Mouse (Mus musculus): ENCODE measurements around the gene Tspan5. TPM values are rescaled to one million over a fixed set of nuclear protein-coding genes. Genes with fewer than 3 reads are reported as not detected.

The Tspan5 gene
- polyA plus RNA-seq, 2 experiments, result 2.0 to 2.9 TPM

- no peaks in the 10 kb centered on the region for H3K36me3 ChIP-seq (replicated peaks; ENCODE audit: control insufficient read depth, insufficient read depth, low read depth)
- no peak for DNase-seq (ENCODE audit: low read depth in 3 of 3, low spot score in 3 of 3)
- H3K9me3 ChIP-seq (ENCODE audit: control insufficient read depth, low read length), result no peaks in the 10 kb centered on the region
- whole genome bisulfite sequencing (ENCODE audit: insufficient replicate concordance), result 58% methylated on average over 6 of the region's 6 CpGs
- H3K4me3 ChIP-seq (ENCODE audit: insufficient read depth in 1 of 2, low read depth in 2 of 2, low read length in 2 of 2), result no peak overlapping the region
- H3K27ac ChIP-seq, result no peak overlapping the region
- H3K27me3 ChIP-seq (ENCODE audit: control insufficient read depth, insufficient read depth, low read length), result no peaks in the 10 kb centered on the region
- TF ChIP-seq CTCF (IDR thresholded peaks at IDR 0.05; ENCODE audit: low read depth) (no peak), EP300 (IDR thresholded peaks at IDR 0.05; ENCODE audit: low read depth) (no peak)
- H3K4me1 ChIP-seq (replicated peaks; ENCODE audit: control insufficient read depth in 2 of 2, insufficient read depth in 2 of 2, low read length in 1 of 2), result no peaks in the 10 kb centered on the region; a peak in 1 of 4 replicates
- no peak overlapping the region for H3K4me2 ChIP-seq (ENCODE audit: low read depth)
- H3K9ac ChIP-seq (replicated peaks), result no peak overlapping the region
- no peak for ATAC-seq (ENCODE audit: insufficient read depth)
These were observed 83.3 kb downstream of the Tspan5 start for GRCm38 (mm10) chr3:138825296-138825695.

DNA sequence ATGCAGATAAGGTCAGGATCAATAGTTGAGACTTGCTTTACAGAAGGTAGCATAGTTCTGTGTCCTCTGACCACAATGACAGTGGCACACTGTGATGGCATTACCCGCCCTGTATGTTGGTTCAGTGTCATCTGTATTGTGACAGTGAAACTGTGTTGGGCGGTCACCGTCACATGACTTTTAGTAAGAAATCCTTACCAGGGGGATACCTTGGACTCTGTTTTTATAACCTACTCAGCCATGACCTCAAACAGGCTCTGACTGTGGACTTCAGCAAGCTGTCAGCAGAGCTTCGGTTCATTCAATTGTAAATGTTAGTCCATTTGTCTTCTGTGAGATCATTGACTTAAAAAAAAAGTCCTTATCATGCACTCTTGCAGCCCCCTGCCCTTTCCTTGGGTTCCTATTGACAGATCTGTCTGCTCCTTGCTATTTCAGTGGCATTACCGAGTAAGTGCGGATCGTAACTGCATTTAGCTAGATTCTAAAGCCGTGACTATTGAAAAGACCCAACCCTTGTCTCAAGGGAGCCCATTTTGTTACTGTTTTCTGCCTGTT, 84.3 kb downstream of the Tspan5 start:
- 72% methylated on average over 8 of the region's 8 CpGs for WGBS (ENCODE audit: insufficient replicate concordance)
- DNase-seq (ENCODE audit: low read depth in 3 of 3, low spot score in 3 of 3) (no peak), ATAC-seq (ENCODE audit: insufficient read depth) (no peak)
- Histone ChIP-seq H3K9me3 (ENCODE audit: control insufficient read depth, low read length) (no peaks in the 10 kb centered on the region), H3K27ac (no peak overlapping the region), H3K27me3 (ENCODE audit: control insufficient read depth, insufficient read depth, low read length) (no peaks in the 10 kb centered on the region), H3K4me2 (ENCODE audit: low read depth) (no peak overlapping the region), H3K4me1 (replicated peaks; ENCODE audit: control insufficient read depth in 2 of 2, insufficient read depth in 2 of 2, low read length in 1 of 2) (no peaks in the 10 kb centered on the region; a peak in 1 of 4 replicates), H3K36me3 (replicated peaks; ENCODE audit: control insufficient read depth, insufficient read depth, low read depth) (no peaks in the 10 kb centered on the region), H3K4me3 (ENCODE audit: insufficient read depth in 1 of 2, low read depth in 2 of 2, low read length in 2 of 2) (no peak overlapping the region), H3K9ac (replicated peaks) (no peak overlapping the region)
- no peak for TF ChIP-seq EP300 (IDR thresholded peaks at IDR 0.05; ENCODE audit: low read depth)
- TF ChIP-seq CTCF (IDR thresholded peaks at IDR 0.05; ENCODE audit: low read depth), result no peak

- ATAC-seq (ENCODE audit: insufficient read depth), result no peak
- WGBS (ENCODE audit: insufficient replicate concordance), result 76% methylated on average over 9 of the region's 9 CpGs
- TF ChIP-seq CTCF (IDR thresholded peaks at IDR 0.05; ENCODE audit: low read depth), result no peak
- TF ChIP-seq EP300 (IDR thresholded peaks at IDR 0.05; ENCODE audit: low read depth), result no peak
- no peak for DNase-seq (ENCODE audit: low read depth in 3 of 3, low spot score in 3 of 3)
- Histone ChIP-seq H3K27me3 (ENCODE audit: control insufficient read depth, insufficient read depth, low read length) (no peaks in the 10 kb centered on the region), H3K4me1 (replicated peaks; ENCODE audit: control insufficient read depth in 2 of 2, insufficient read depth in 2 of 2, low read length in 1 of 2) (no peaks in the 10 kb centered on the region), H3K4me3 (ENCODE audit: insufficient read depth in 1 of 2, low read depth in 2 of 2, low read length in 2 of 2) (no peak overlapping the region), H3K4me2 (ENCODE audit: low read depth) (no peak overlapping the region), H3K36me3 (replicated peaks; ENCODE audit: control insufficient read depth, insufficient read depth, low read depth) (no peaks in the 10 kb centered on the region), H3K9me3 (ENCODE audit: control insufficient read depth, low read length) (no peaks in the 10 kb centered on the region), H3K27ac (no peak overlapping the region), H3K9ac (replicated peaks) (no peak overlapping the region)
These were observed 91.0 kb downstream of the Tspan5 start for GRCm38 (mm10) chr3:138832827-138833517.

GRCm38 (mm10) chr3:138834174-138834573, 92.2 kb downstream of the Tspan5 start:
- ATAC-seq (ENCODE audit: insufficient read depth), result no peak
- WGBS (ENCODE audit: insufficient replicate concordance), result 73% methylated on average over 11 of the region's 11 CpGs
- Histone ChIP-seq H3K4me3 (ENCODE audit: insufficient read depth in 1 of 2, low read depth in 2 of 2, low read length in 2 of 2) (no peak overlapping the region), H3K4me2 (ENCODE audit: low read depth) (no peak overlapping the region), H3K27me3 (ENCODE audit: control insufficient read depth, insufficient read depth, low read length) (no peaks in the 10 kb centered on the region), H3K36me3 (replicated peaks; ENCODE audit: control insufficient read depth, insufficient read depth, low read depth) (no peaks in the 10 kb centered on the region), H3K9ac (replicated peaks) (no peak overlapping the region), H3K9me3 (ENCODE audit: control insufficient read depth, low read length) (no peaks in the 10 kb centered on the region), H3K4me1 (replicated peaks; ENCODE audit: control insufficient read depth in 2 of 2, insufficient read depth in 2 of 2, low read length in 1 of 2) (no peaks in the 10 kb centered on the region), H3K27ac (no peak overlapping the region)
- no peak for TF ChIP-seq CTCF (IDR thresholded peaks at IDR 0.05; ENCODE audit: low read depth)
- TF ChIP-seq EP300 (IDR thresholded peaks at IDR 0.05; ENCODE audit: low read depth), result no peak
- DNase-seq (ENCODE audit: low read depth in 3 of 3, low spot score in 3 of 3), result no peak

DNA sequence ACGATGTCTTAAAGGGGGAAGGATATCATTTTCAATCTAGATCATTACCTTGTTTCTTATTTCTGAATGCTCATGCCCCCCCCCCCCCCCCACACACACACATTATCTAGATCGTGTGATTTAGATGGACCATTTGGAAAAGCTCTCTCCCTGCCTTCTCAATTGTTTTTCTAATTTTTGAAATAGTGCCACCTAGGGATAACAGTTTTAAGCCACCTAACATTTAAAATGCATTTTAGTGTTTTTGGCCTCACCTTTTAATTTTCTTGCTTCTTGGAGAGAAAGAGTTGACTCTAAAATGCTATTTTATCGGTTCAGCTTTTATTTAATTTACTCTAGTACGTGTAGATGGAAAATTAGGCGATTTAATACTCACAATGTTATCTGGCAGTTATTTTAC, 94.9 kb downstream of the Tspan5 start:
- Histone ChIP-seq H3K9ac (replicated peaks) (no peak overlapping the region), H3K4me1 (replicated peaks; ENCODE audit: control insufficient read depth in 2 of 2, insufficient read depth in 2 of 2, low read length in 1 of 2) (no peaks in the 10 kb centered on the region), H3K27ac (no peak overlapping the region), H3K4me3 (ENCODE audit: insufficient read depth in 1 of 2, low read depth in 2 of 2, low read length in 2 of 2) (no peak overlapping the region), H3K27me3 (ENCODE audit: control insufficient read depth, insufficient read depth, low read length) (no peaks in the 10 kb centered on the region), H3K36me3 (replicated peaks; ENCODE audit: control insufficient read depth, insufficient read depth, low read depth) (no peaks in the 10 kb centered on the region), H3K4me2 (ENCODE audit: low read depth) (no peak overlapping the region), H3K9me3 (ENCODE audit: control insufficient read depth, low read length) (no peaks in the 10 kb centered on the region)
- TF ChIP-seq CTCF (IDR thresholded peaks at IDR 0.05; ENCODE audit: low read depth) (no peak), EP300 (IDR thresholded peaks at IDR 0.05; ENCODE audit: low read depth) (no peak)
- DNase-seq (ENCODE audit: low read depth in 3 of 3, low spot score in 3 of 3) (no peak), ATAC-seq (ENCODE audit: insufficient read depth) (no peak)
- 58% methylated on average over 5 of the region's 5 CpGs for WGBS (ENCODE audit: insufficient replicate concordance)

All from liver, embryonic 14.5 days (tissue).